Mouse (Mus musculus) olfactory bulb, adult 2 months (tissue): ENCODE results near the gene Slpi.

Source experiments
- CTCF ChIP-seq: fragments of 200-500 bp; IDR thresholded peaks from 2 replicates; pipeline ENCODE4 v1.5.1; 2012; ENCODE audit warnings: low read depth, mild to moderate bottlenecking, low read length, moderate library complexity; ENCODE audit not compliant: insufficient read depth
- POLR2A ChIP-seq: fragments of 200-500 bp; IDR thresholded peaks from 2 replicates; pipeline ENCODE4 v1.6.1; 2012; ENCODE audit warnings: mild to moderate bottlenecking, low read depth, low read length, moderate library complexity; ENCODE audit not compliant: insufficient read depth

GRCm38 (mm10) chr2:164396911-164397310 is 8.0 kb upstream of the Slpi start:
- TF ChIP-seq CTCF (no peak), POLR2A (no peak)
